ENCODE assay signal across 25 mouse cellular contexts in the genomic region with DNA sequence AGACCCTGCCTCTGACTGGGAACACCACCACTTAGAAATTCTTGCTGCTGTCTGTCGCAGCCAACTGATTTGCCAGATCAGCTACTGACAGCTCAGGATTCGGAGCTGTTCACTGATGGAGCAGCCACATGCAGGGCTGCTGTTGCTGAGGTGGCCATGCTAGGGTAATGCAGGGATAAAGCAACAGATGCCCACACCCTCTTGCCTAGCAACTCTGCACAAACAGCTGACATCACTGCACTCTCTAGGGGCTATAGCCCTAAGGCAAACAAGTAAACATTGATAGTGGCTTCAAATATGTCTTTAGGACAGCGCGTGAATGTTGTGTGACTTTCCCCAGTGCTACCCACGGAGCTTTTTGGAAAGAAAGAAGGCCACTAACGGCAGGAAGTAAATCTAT. TPM values are rescaled to one million over a fixed set of nuclear protein-coding genes. Genes with fewer than 3 reads are reported as not detected.
A peak's percentile ranks its signal among the peaks of the same experiment; 100 is the strongest.
DNase-seq lines count a peak whose midpoint lies in the region; ATAC-seq and TF ChIP-seq lines count a peak whose summit lies in the region.
"Had no signal": no experiment of that assay in that cellular context is flagged by ENCODE, and none has a peak within 500 bp of the region (broad histone marks: within the 10 kb centered on the region; RNA-seq: fewer than 3 reads in every experiment).

No protein-coding gene starts in this region.

- no peak for TF ChIP-seq EP300 in liver, embryonic 14.5 days (IDR thresholded peaks at IDR 0.05; ENCODE audit: low read depth)
- TF ChIP-seq EP300 in stomach, postnatal 0 days (optimal IDR thresholded peaks at IDR 0.05), result no peak

- 0 out of 2 replicates have a peak, but pooled peaks cover 6% of the 10 kb centered on the region for H3K27me3 ChIP-seq in liver, embryonic 12.5 days (replicated peaks)
- no peaks in the 10 kb centered on the region for H3K27me3 ChIP-seq in liver, embryonic 11.5 days (replicated peaks; ENCODE audit: control insufficient read depth, insufficient read depth, low read length)
- H3K27me3 ChIP-seq in liver, embryonic 14.5 days (ENCODE audit: control insufficient read depth, insufficient read depth, low read length), result no peaks in the 10 kb centered on the region
- H3K27me3 ChIP-seq in stomach, postnatal 0 days (ENCODE audit: control insufficient read depth, insufficient read depth, low read length), result no peaks in the 10 kb centered on the region; the same call in 1 of the 2 replicates
- H3K27me3 ChIP-seq in heart, embryonic 11.5 days (ENCODE audit: control insufficient read depth, insufficient read depth, low read length), result no peaks in the 10 kb centered on the region
- H3K27me3 ChIP-seq: CH12.LX; embryonic facial prominence, embryonic 12.5 days; embryonic facial prominence, embryonic 15.5 days; forebrain, embryonic 12.5 days; forebrain, embryonic 15.5 days; heart, embryonic 13.5 days had no signal

- no peak overlapping the region for H3K4me2 ChIP-seq in liver, embryonic 12.5 days
- H3K4me2 ChIP-seq in liver, embryonic 11.5 days, result no peak overlapping the region
- H3K4me2 ChIP-seq in liver, embryonic 14.5 days (ENCODE audit: low read depth), result no peak overlapping the region
- H3K4me2 ChIP-seq in stomach, postnatal 0 days (replicated peaks; ENCODE audit: low read depth), result no peak overlapping the region
- H3K4me2 ChIP-seq in heart, embryonic 11.5 days, result no peak overlapping the region
- H3K4me2 ChIP-seq: embryonic facial prominence, embryonic 12.5 days; embryonic facial prominence, embryonic 15.5 days; forebrain, embryonic 12.5 days; forebrain, embryonic 15.5 days; heart, embryonic 13.5 days; hindbrain, embryonic 14.5 days had no signal

- 67% methylated on average over 6 of the region's 6 CpGs for WGBS in liver, embryonic 12.5 days (ENCODE audit: insufficient replicate concordance)
- 65% methylated on average over 6 of the region's 6 CpGs for WGBS in liver, embryonic 11.5 days
- WGBS in liver, embryonic 14.5 days (ENCODE audit: insufficient replicate concordance), result 59% methylated on average over 6 of the region's 6 CpGs
- WGBS in stomach, postnatal 0 days, result 50% methylated on average over 6 of the region's 6 CpGs
- 65% methylated on average over 6 of the region's 6 CpGs for WGBS in heart, embryonic 11.5 days (ENCODE audit: insufficient replicate concordance)

- peak; percentile 60; the same call in 1 of the 2 replicates for ATAC-seq in liver, embryonic 12.5 days
- no peak for ATAC-seq in liver, embryonic 11.5 days (replicated peaks; ENCODE audit: low FRiP score)
- ATAC-seq in liver, embryonic 14.5 days (ENCODE audit: insufficient read depth), result peak; percentile 56; the same call in 1 of the 2 replicates
- peak; percentile 63; the same call in 1 of the 2 replicates for ATAC-seq in stomach, postnatal 0 days (ENCODE audit: low FRiP score, low TSS enrichment)
- ATAC-seq in heart, embryonic 11.5 days (replicated peaks; ENCODE audit: insufficient number of reproducible peaks, low FRiP score, low TSS enrichment), result no peak
- ATAC-seq: forebrain, embryonic 15.5 days; hindbrain, postnatal 0 days had no signal

- DNase-seq in liver, embryonic 11.5 days (ENCODE audit: low spot score), result no peak
- DNase-seq in liver, embryonic 14.5 days (ENCODE audit: low read depth in 3 of 3, low spot score in 3 of 3), result no peak
- DNase-seq in stomach, postnatal 0 days (ENCODE audit: low spot score), result no peak
- no peak for DNase-seq in thymus, postnatal 4 days
- DNase-seq: adrenal gland, adult 8-10 months; adrenal gland, postnatal 25 days; cerebellum, adult 11-12 months; cerebellum, adult 8-10 months; gastrocnemius, postnatal 25 days had no signal

- H3K9ac ChIP-seq in liver, embryonic 12.5 days, result no peak overlapping the region
- no peak overlapping the region for H3K9ac ChIP-seq in liver, embryonic 11.5 days (ENCODE audit: low read depth, low read length)
- H3K9ac ChIP-seq in liver, embryonic 14.5 days (replicated peaks), result no peak overlapping the region
- no peak overlapping the region for H3K9ac ChIP-seq in stomach, postnatal 0 days (ENCODE audit: low read length)
- no peak overlapping the region for H3K9ac ChIP-seq in heart, embryonic 11.5 days (ENCODE audit: low read depth, low read length)
- H3K9ac ChIP-seq: embryonic facial prominence, embryonic 12.5 days; embryonic facial prominence, embryonic 15.5 days; forebrain, embryonic 12.5 days; forebrain, embryonic 15.5 days; heart, embryonic 13.5 days; hindbrain, embryonic 14.5 days had no signal

- H3K27ac ChIP-seq in liver, embryonic 12.5 days, result no peak overlapping the region
- H3K27ac ChIP-seq in liver, embryonic 11.5 days (ENCODE audit: low read depth, low read length), result no peak overlapping the region
- H3K27ac ChIP-seq in liver, embryonic 14.5 days, result no peak overlapping the region
- no peak overlapping the region for H3K27ac ChIP-seq in stomach, postnatal 0 days (replicated peaks)
- H3K27ac ChIP-seq in heart, embryonic 11.5 days (ENCODE audit: low read depth, low read length), result no peak overlapping the region
- H3K27ac ChIP-seq: embryonic facial prominence, embryonic 12.5 days; embryonic facial prominence, embryonic 15.5 days; forebrain, embryonic 12.5 days; forebrain, embryonic 15.5 days; heart, embryonic 13.5 days; hindbrain, embryonic 14.5 days; hindbrain, postnatal 0 days had no signal

- TF ChIP-seq CTCF in liver, embryonic 14.5 days (IDR thresholded peaks at IDR 0.05; ENCODE audit: low read depth), result no peak
- no peak for TF ChIP-seq CTCF in stomach, postnatal 0 days (IDR thresholded peaks at IDR 0.05; ENCODE audit: low read depth)

- no peak overlapping the region for H3K4me3 ChIP-seq in liver, embryonic 12.5 days
- no peak overlapping the region for H3K4me3 ChIP-seq in liver, embryonic 11.5 days (ENCODE audit: low read depth, low read length)
- H3K4me3 ChIP-seq in liver, embryonic 14.5 days (ENCODE audit: insufficient read depth in 1 of 2, low read depth in 2 of 2, low read length in 2 of 2), result no peak overlapping the region
- no peak overlapping the region for H3K4me3 ChIP-seq in stomach, postnatal 0 days (ENCODE audit: low read depth, low read length)
- H3K4me3 ChIP-seq in heart, embryonic 11.5 days (ENCODE audit: low read depth, low read length), result no peak overlapping the region
- H3K4me3 ChIP-seq: embryonic facial prominence, embryonic 12.5 days; embryonic facial prominence, embryonic 15.5 days; erythroblast, embryonic 14.5 days; forebrain, embryonic 12.5 days; forebrain, embryonic 15.5 days; heart, embryonic 13.5 days had no signal

- H3K4me1 ChIP-seq in liver, embryonic 12.5 days, result peaks cover 32% of the 10 kb centered on the region
- peaks cover 12% of the 10 kb centered on the region; the same call in 1 of the 2 replicates for H3K4me1 ChIP-seq in liver, embryonic 11.5 days (replicated peaks; ENCODE audit: control insufficient read depth, insufficient read depth, low read length)
- peaks cover 20 to 34% of the 10 kb centered on the region in 2 experiments for H3K4me1 ChIP-seq in liver, embryonic 14.5 days (replicated peaks; ENCODE audit: control insufficient read depth in 2 of 2, insufficient read depth in 2 of 2, low read length in 1 of 2)
- no peaks in the 10 kb centered on the region; the same call in 1 of the 2 replicates for H3K4me1 ChIP-seq in stomach, postnatal 0 days (replicated peaks; ENCODE audit: control insufficient read depth, insufficient read depth)
- 0 out of 2 replicates have a peak, but pooled peaks cover 2% of the 10 kb centered on the region for H3K4me1 ChIP-seq in heart, embryonic 11.5 days (ENCODE audit: control insufficient read depth, insufficient read depth, low read length)
- H3K4me1 ChIP-seq: embryonic facial prominence, embryonic 15.5 days; forebrain, embryonic 12.5 days; forebrain, embryonic 15.5 days had no signal

- no peaks in the 10 kb centered on the region for H3K36me3 ChIP-seq in liver, embryonic 12.5 days
- H3K36me3 ChIP-seq in liver, embryonic 11.5 days (ENCODE audit: control insufficient read depth, insufficient read depth, low read length), result no peaks in the 10 kb centered on the region
- no peaks in the 10 kb centered on the region for H3K36me3 ChIP-seq in liver, embryonic 14.5 days (replicated peaks; ENCODE audit: control insufficient read depth, insufficient read depth, low read depth)
- H3K36me3 ChIP-seq in stomach, postnatal 0 days (ENCODE audit: control insufficient read depth, insufficient read depth, low read length), result no peaks in the 10 kb centered on the region
- H3K36me3 ChIP-seq in heart, embryonic 11.5 days (ENCODE audit: control insufficient read depth, insufficient read depth, low read length), result no peaks in the 10 kb centered on the region
- H3K36me3 ChIP-seq: embryonic facial prominence, embryonic 12.5 days; embryonic facial prominence, embryonic 15.5 days; forebrain, embryonic 12.5 days; forebrain, embryonic 15.5 days; G1E; heart, embryonic 13.5 days had no signal

- H3K9me3 ChIP-seq in liver, embryonic 12.5 days (replicated peaks), result no peaks in the 10 kb centered on the region
- no peaks in the 10 kb centered on the region for H3K9me3 ChIP-seq in liver, embryonic 11.5 days (ENCODE audit: control insufficient read depth, low read length)
- no peaks in the 10 kb centered on the region for H3K9me3 ChIP-seq in liver, embryonic 14.5 days (ENCODE audit: control insufficient read depth, low read length)
- no peaks in the 10 kb centered on the region for H3K9me3 ChIP-seq in stomach, postnatal 0 days (ENCODE audit: control insufficient read depth, low read length)
- H3K9me3 ChIP-seq in heart, embryonic 11.5 days (replicated peaks; ENCODE audit: control insufficient read depth, low read length), result no peaks in the 10 kb centered on the region
- H3K9me3 ChIP-seq: embryonic facial prominence, embryonic 12.5 days; embryonic facial prominence, embryonic 15.5 days; forebrain, embryonic 12.5 days; forebrain, embryonic 15.5 days; G1E; heart, embryonic 13.5 days had no signal

RNA-seq across cellular contexts. Expression of a gene that starts 13.3 kb away (rescaled TPM):
- polyA plus RNA-seq in liver, embryonic 12.5 days (2016; fragmentation: Nextera tagmentation; extraction: Ambion mirVana), result 4.3 and 4.8 TPM in 2 replicates
- polyA plus RNA-seq in liver, embryonic 11.5 days (2014; fragmentation: Nextera tagmentation; extraction: Ambion mirVana), result 4.3 and 5.8 TPM in 2 replicates
- 10.0 and 11.5 TPM in 2 replicates for polyA plus RNA-seq in liver, embryonic 14.5 days (2012; rRNA removed)
- 9.0 and 10.6 TPM in 2 replicates for polyA plus RNA-seq in liver, embryonic 14.5 days (2014; fragmentation: Nextera tagmentation; extraction: Ambion mirVana)
- polyA plus RNA-seq in stomach, postnatal 0 days (2015; fragmentation: Nextera tagmentation; extraction: Ambion mirVana), result 0.19 and 0.30 TPM in 2 replicates
- polyA plus RNA-seq in heart, embryonic 11.5 days (2014; fragmentation: Nextera tagmentation; extraction: Ambion mirVana), result 0.57 TPM in 1 of 2 replicates, not detected in the other
- polyA plus RNA-seq: brain, embryonic 14.5 days; embryonic facial prominence, embryonic 12.5 days; erythroblast, embryonic 14.5 days; forebrain, embryonic 12.5 days; forebrain, embryonic 15.5 days; G1E; heart, embryonic 13.5 days; hindbrain, embryonic 11.5 days; hindbrain, embryonic 14.5 days; hindbrain, postnatal 0 days; inflammation-experienced regulatory T-cells, adult 6 months had no signal

RNA-seq across cellular contexts. Expression of a gene that starts 25.3 kb away (rescaled TPM):
- polyA plus RNA-seq in liver, embryonic 12.5 days (2016; fragmentation: Nextera tagmentation; extraction: Ambion mirVana), result 0.51 and 0.63 TPM in 2 replicates
- 0.40 and 0.66 TPM in 2 replicates for polyA plus RNA-seq in liver, embryonic 11.5 days (2014; fragmentation: Nextera tagmentation; extraction: Ambion mirVana)
- 1.3 TPM in 2 replicates for polyA plus RNA-seq in liver, embryonic 14.5 days (2012; rRNA removed)
- polyA plus RNA-seq in liver, embryonic 14.5 days (2014; fragmentation: Nextera tagmentation; extraction: Ambion mirVana), result 2.6 and 4.1 TPM in 2 replicates
- 0.70 and 0.83 TPM in 2 replicates for polyA plus RNA-seq in stomach, postnatal 0 days (2015; fragmentation: Nextera tagmentation; extraction: Ambion mirVana)
- 0.13 TPM in 1 of 2 replicates, not detected in the other for polyA plus RNA-seq in heart, embryonic 11.5 days (2014; fragmentation: Nextera tagmentation; extraction: Ambion mirVana)
- polyA plus RNA-seq: erythroblast, embryonic 14.5 days; G1E; heart, embryonic 13.5 days; heart, embryonic 16.5 days; inflammation-experienced regulatory T-cells, adult 6 months had no signal

RNA-seq across cellular contexts. Expression of a gene that starts 51.0 kb away (rescaled TPM):
- 0.72 and 0.80 TPM in 2 replicates for polyA plus RNA-seq in liver, embryonic 12.5 days (2016; fragmentation: Nextera tagmentation; extraction: Ambion mirVana)
- polyA plus RNA-seq in liver, embryonic 11.5 days (2014; fragmentation: Nextera tagmentation; extraction: Ambion mirVana), result 0.63 and 1.5 TPM in 2 replicates
- polyA plus RNA-seq in liver, embryonic 14.5 days (2012; rRNA removed), result 1.1 and 1.2 TPM in 2 replicates
- 1.9 and 2.2 TPM in 2 replicates for polyA plus RNA-seq in liver, embryonic 14.5 days (2014; fragmentation: Nextera tagmentation; extraction: Ambion mirVana)
- 0.48 and 0.68 TPM in 2 replicates for polyA plus RNA-seq in stomach, postnatal 0 days (2015; fragmentation: Nextera tagmentation; extraction: Ambion mirVana)
- polyA plus RNA-seq in heart, embryonic 11.5 days (2014; fragmentation: Nextera tagmentation; extraction: Ambion mirVana), result 0.17 and 0.29 TPM in 2 replicates
- polyA plus RNA-seq: embryonic facial prominence, embryonic 12.5 days; erythroblast, embryonic 14.5 days; forebrain, embryonic 12.5 days; G1E; inflammation-experienced regulatory T-cells, adult 6 months had no signal

Comparison
In these comparisons a context has a peak if more than half of its experiments do, and no peak if none do; other contexts are left out.
1. ATAC-seq: peak in liver, embryonic 12.5 days (single experiment), liver, embryonic 14.5 days (single experiment) and stomach, postnatal 0 days (single experiment); none in liver, embryonic 11.5 days (single experiment) and heart, embryonic 11.5 days (single experiment).